Mouse (Mus musculus): ENCODE measurements around the gene E2f6. TPM values are rescaled to one million over a fixed set of nuclear protein-coding genes. Genes with fewer than 3 reads are reported as not detected.

Gene E2f6
- total and polyA plus RNA-seq, 3 experiments, result 46.7 to 84.1 (median 79.1) TPM

DNA sequence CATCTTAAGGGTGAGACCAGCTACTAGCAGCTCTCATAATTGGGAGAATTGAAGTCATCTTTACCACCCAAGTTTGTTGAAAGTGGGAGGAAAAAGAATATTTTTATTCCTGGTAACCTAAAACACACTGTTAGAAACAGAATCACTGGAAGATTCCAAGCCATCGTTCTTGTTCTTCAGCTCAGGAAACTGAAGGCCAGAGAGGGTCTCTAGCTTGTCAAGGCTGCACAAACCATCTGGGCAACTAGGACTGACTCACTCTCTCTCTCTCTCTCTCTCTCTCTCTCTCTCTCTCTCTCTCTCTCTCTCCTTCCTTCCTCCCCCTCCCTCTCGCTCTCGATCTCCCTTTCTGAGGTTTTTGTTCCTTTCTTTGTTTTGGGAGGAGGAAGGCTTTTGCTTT, 50.2 kb downstream of the E2f6 start:
- H3K79me2 ChIP-seq (replicated peaks; ENCODE audit: control insufficient read depth, insufficient read depth, low read length), result no peaks in the 10 kb centered on the region
- no peak for DNase-seq
- H3K4me3 ChIP-seq, result no peak overlapping the region
- no peak overlapping the region for H3K27ac ChIP-seq
- H3K4me1 ChIP-seq (ENCODE audit: control insufficient read depth, insufficient read depth, low read length), result peaks cover 2% of the 10 kb centered on the region; the same call in 1 of the 2 replicates
- intact Hi-C loops (cut with DNase I), result no loop called here
- no peaks in the 10 kb centered on the region for H3K27me3 ChIP-seq (ENCODE audit: control insufficient read depth, insufficient read depth, low read length)
- H3K36me3 ChIP-seq (ENCODE audit: control insufficient read depth, insufficient read depth, low read length), result no peaks in the 10 kb centered on the region
- no peak overlapping the region for H3K9ac ChIP-seq (ENCODE audit: low read depth, low read length)
- TF ChIP-seq EP300 (IDR thresholded peaks at IDR 0.05; ENCODE audit: insufficient read depth, low read depth, low read length) (no peak), POLR2A (IDR thresholded peaks at IDR 0.05; ENCODE audit: insufficient read depth, low read depth, low read length) (no peak), CTCF (IDR thresholded peaks at IDR 0.05) (no peak)
- 59% methylated on average over 3 of the region's 3 CpGs for WGBS

DNA sequence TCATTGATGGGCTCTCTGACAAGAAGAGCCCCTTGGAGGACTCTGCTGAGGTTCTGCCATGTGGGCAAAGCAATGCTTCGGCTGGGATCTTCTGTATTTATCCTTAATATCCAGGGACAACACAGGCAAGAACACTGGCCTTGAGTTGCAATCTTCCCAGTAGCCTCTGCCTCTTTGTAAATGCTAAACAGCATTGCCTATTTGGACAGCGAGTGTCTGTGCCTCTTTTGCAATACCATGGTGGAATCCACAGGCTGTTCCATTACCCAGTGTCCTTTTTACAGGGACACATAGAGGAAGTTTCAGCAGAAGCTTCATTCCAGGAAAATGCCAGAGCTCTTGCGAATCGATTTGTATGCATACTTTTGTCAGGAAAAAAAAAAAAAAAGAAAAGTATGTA, 53.7 kb downstream of the E2f6 start:
- intact Hi-C loops (cut with DNase I), result no loop called here
- DNase-seq, result no peak
- Histone ChIP-seq H3K9ac (ENCODE audit: low read depth, low read length) (no peak overlapping the region), H3K27ac (no peak overlapping the region), H3K4me1 (ENCODE audit: control insufficient read depth, insufficient read depth, low read length) (peaks cover 9% of the 10 kb centered on the region), H3K27me3 (ENCODE audit: control insufficient read depth, insufficient read depth, low read length) (no peaks in the 10 kb centered on the region), H3K79me2 (replicated peaks; ENCODE audit: control insufficient read depth, insufficient read depth, low read length) (no peaks in the 10 kb centered on the region), H3K4me3 (no peak overlapping the region), H3K36me3 (ENCODE audit: control insufficient read depth, insufficient read depth, low read length) (no peaks in the 10 kb centered on the region)
- 72% methylated on average over 4 of the region's 4 CpGs for WGBS
- TF ChIP-seq CTCF (IDR thresholded peaks at IDR 0.05) (no peak), EP300 (IDR thresholded peaks at IDR 0.05; ENCODE audit: insufficient read depth, low read depth, low read length) (no peak), POLR2A (IDR thresholded peaks at IDR 0.05; ENCODE audit: insufficient read depth, low read depth, low read length) (no peak)

DNA sequence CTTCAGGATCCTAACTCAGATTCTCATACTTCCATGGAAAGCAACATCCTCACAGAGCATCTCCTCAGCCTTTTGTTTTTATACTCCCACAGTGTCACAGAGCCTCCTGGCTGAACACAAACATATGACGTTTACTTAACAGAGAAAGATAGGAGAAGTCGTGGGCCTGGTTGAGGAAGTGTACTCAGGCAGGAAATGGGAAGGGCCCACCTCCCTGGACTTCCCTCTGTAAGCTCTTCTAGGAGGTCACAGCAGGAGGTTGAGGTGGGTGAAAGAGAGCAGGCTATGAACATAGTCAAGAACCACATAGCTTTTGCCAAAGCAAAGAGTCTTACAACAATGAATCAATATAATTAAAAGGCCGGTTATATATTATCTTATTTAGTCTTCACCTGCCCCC, 55.1 kb downstream of the E2f6 start:
- DNase-seq, result peak in 1 of 2 experiments; percentile 41
- no peaks in the 10 kb centered on the region for H3K79me2 ChIP-seq (replicated peaks; ENCODE audit: control insufficient read depth, insufficient read depth, low read length)
- 26% methylated on average over 3 of the region's 3 CpGs for WGBS
- peaks cover 21% of the 10 kb centered on the region for H3K4me1 ChIP-seq (ENCODE audit: control insufficient read depth, insufficient read depth, low read length)
- H3K4me3 ChIP-seq, result no peak overlapping the region
- intact Hi-C loops (cut with DNase I), result no loop called here
- no peaks in the 10 kb centered on the region for H3K36me3 ChIP-seq (ENCODE audit: control insufficient read depth, insufficient read depth, low read length)
- no peaks in the 10 kb centered on the region for H3K27me3 ChIP-seq (ENCODE audit: control insufficient read depth, insufficient read depth, low read length)
- no peak overlapping the region for H3K27ac ChIP-seq
- TF ChIP-seq EP300 (IDR thresholded peaks at IDR 0.05; ENCODE audit: insufficient read depth, low read depth, low read length) (no peak), POLR2A (IDR thresholded peaks at IDR 0.05; ENCODE audit: insufficient read depth, low read depth, low read length) (no peak), CTCF (IDR thresholded peaks at IDR 0.05) (no peak)
- no peak overlapping the region for H3K9ac ChIP-seq (ENCODE audit: low read depth, low read length)

DNA sequence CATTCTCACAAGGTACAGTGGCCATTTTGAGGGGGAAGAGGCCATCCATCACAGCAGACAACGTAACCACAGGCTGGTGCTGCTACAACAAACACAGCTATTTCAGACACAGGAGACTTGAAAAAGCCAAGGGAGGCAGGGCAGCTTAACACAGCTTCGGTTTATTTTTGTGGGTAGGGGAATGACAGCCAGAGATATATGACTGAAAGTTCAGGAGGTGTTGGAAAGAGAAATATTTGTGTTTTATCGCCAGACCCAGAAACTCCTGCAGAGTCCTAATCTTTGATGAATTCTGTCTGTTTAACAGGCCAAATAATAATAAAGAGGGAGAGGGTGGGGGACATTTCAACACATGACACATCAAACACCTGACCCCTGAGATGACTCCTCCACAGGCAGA, 55.7 kb downstream of the E2f6 start:
- Histone ChIP-seq H3K4me1 (ENCODE audit: control insufficient read depth, insufficient read depth, low read length) (peaks cover 21% of the 10 kb centered on the region), H3K27me3 (ENCODE audit: control insufficient read depth, insufficient read depth, low read length) (no peaks in the 10 kb centered on the region), H3K4me3 (no peak overlapping the region), H3K9ac (ENCODE audit: low read depth, low read length) (no peak overlapping the region), H3K27ac (no peak overlapping the region; the same call in 1 of the 2 replicates), H3K79me2 (replicated peaks; ENCODE audit: control insufficient read depth, insufficient read depth, low read length) (no peaks in the 10 kb centered on the region), H3K36me3 (ENCODE audit: control insufficient read depth, insufficient read depth, low read length) (no peaks in the 10 kb centered on the region)
- TF ChIP-seq CTCF (IDR thresholded peaks at IDR 0.05) (no peak), EP300 (IDR thresholded peaks at IDR 0.05; ENCODE audit: insufficient read depth, low read depth, low read length) (no peak), POLR2A (IDR thresholded peaks at IDR 0.05; ENCODE audit: insufficient read depth, low read depth, low read length) (no peak)
- WGBS, result 27% methylated on average over 3 of the region's 3 CpGs
- no peak for DNase-seq
- intact Hi-C loops (cut with DNase I), result no loop called here

DNA sequence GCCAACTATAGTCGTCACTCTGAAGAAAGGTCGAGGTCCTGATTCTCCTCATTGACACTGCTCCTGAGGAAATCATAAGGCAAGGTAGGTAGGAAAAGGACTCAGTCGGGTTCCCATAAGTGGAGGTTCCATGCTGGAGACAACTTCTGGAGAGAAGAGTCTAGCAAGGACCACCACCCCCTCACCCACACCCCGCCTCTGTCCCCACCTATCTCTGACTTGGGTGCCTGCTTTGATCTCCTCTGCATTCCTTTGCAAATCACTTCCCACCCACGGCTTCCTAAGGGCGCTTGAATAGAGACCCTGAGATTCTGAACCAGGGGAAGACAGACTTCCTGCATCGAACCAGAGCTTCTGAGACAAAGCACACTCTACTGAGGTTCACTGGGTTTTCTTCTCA, 56.5 kb downstream of the E2f6 start:
- H3K36me3 ChIP-seq (ENCODE audit: control insufficient read depth, insufficient read depth, low read length), result no peaks in the 10 kb centered on the region
- no peak overlapping the region for H3K9ac ChIP-seq (ENCODE audit: low read depth, low read length)
- no peak overlapping the region for H3K4me3 ChIP-seq
- H3K79me2 ChIP-seq (replicated peaks; ENCODE audit: control insufficient read depth, insufficient read depth, low read length), result no peaks in the 10 kb centered on the region
- peaks cover 21% of the 10 kb centered on the region for H3K4me1 ChIP-seq (ENCODE audit: control insufficient read depth, insufficient read depth, low read length)
- TF ChIP-seq CTCF (IDR thresholded peaks at IDR 0.05) (no peak), POLR2A (IDR thresholded peaks at IDR 0.05; ENCODE audit: insufficient read depth, low read depth, low read length) (no peak), EP300 (IDR thresholded peaks at IDR 0.05; ENCODE audit: insufficient read depth, low read depth, low read length) (no peak)
- intact Hi-C loops (cut with DNase I), result no loop called here
- H3K27me3 ChIP-seq (ENCODE audit: control insufficient read depth, insufficient read depth, low read length), result no peaks in the 10 kb centered on the region
- no peak overlapping the region for H3K27ac ChIP-seq
- DNase-seq, result no peak
- 72% methylated on average over 7 of the region's 7 CpGs for WGBS

DNA sequence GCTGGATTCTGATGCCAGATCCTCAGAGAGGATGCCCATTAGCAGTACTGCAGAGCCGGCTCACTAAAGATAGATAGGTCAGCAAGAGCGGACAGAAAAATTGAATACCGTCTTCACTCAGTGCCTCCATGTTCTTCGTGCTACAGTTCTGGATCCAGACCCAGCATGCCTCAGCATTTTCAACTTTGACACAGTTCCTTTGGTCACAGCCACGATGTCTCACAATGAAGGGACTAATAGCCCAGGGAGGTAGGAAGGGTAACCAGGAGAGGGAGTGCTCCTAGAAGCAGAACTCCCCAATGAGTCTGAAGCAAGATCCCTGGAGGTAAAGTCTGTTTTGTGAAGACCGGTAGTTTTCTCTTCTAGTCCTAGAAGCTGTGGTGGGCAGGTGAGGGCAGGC, 57.9 kb downstream of the E2f6 start:
- TF ChIP-seq POLR2A (IDR thresholded peaks at IDR 0.05; ENCODE audit: insufficient read depth, low read depth, low read length) (no peak), EP300 (IDR thresholded peaks at IDR 0.05; ENCODE audit: insufficient read depth, low read depth, low read length) (no peak), CTCF (IDR thresholded peaks at IDR 0.05) (no peak)
- intact Hi-C loops (cut with DNase I), result no loop called here
- WGBS, result 66% methylated on average over 6 of the region's 6 CpGs

More for the DNA sequence above, 57.9 kb downstream of the E2f6 start:
- H3K27ac ChIP-seq, result no peak overlapping the region; the same call in 1 of the 2 replicates
- DNase-seq, result no peak
- H3K79me2 ChIP-seq (replicated peaks; ENCODE audit: control insufficient read depth, insufficient read depth, low read length), result no peaks in the 10 kb centered on the region
- H3K9ac ChIP-seq (ENCODE audit: low read depth, low read length), result no peak overlapping the region
- H3K4me1 ChIP-seq (ENCODE audit: control insufficient read depth, insufficient read depth, low read length), result peaks cover 25% of the 10 kb centered on the region
- no peaks in the 10 kb centered on the region for H3K36me3 ChIP-seq (ENCODE audit: control insufficient read depth, insufficient read depth, low read length)
- no peak overlapping the region for H3K4me3 ChIP-seq
- H3K27me3 ChIP-seq (ENCODE audit: control insufficient read depth, insufficient read depth, low read length), result no peaks in the 10 kb centered on the region

Data from heart, adult 2 months (tissue).